Mouse (Mus musculus) forebrain, embryonic 12.5 days (tissue): ENCODE data around the gene Ropn1l. TPM values are rescaled to one million over a fixed set of nuclear protein-coding genes. Genes with fewer than 3 reads are reported as not detected.

Source experiments
- ATAC-seq: fragments of 200-750 bp; cut with Nextera tagmentation; 2 replicates; pipeline ENCODE4 v1.8.0; 2017; ENCODE audit warnings: moderate TSS enrichment; ENCODE audit not compliant: low FRiP score
- H3K27ac ChIP-seq: fragments of 300-500 bp; sonication (generic); 2 replicates; pipeline ENCODE4 v1.5.1; 2016; ENCODE audit warnings: mild to moderate bottlenecking
- H3K27me3 ChIP-seq: fragments of 300-500 bp; sonication (generic); 2 replicates; pipeline ENCODE4 v1.6.1; 2016; ENCODE audit warnings: mild to moderate bottlenecking
- H3K36me3 ChIP-seq: fragments of 300-500 bp; sonication (generic); replicated peaks from 2 replicates; pipeline ENCODE4 v1.6.1; 2016; ENCODE audit warnings: mild to moderate bottlenecking
- H3K4me1 ChIP-seq: fragments of 300-500 bp; sonication (generic); 2 replicates; pipeline ENCODE4 v1.6.1; 2016
- H3K4me2 ChIP-seq: fragments of 300-500 bp; sonication (generic); 2 replicates; pipeline ENCODE4 v1.6.1; 2016; ENCODE audit warnings: mild to moderate bottlenecking, moderate library complexity
- H3K4me3 ChIP-seq: fragments of 300-500 bp; sonication (generic); replicated peaks from 2 replicates; pipeline ENCODE4 v1.5.1; 2016; ENCODE audit warnings: mild to moderate bottlenecking
- H3K9ac ChIP-seq: fragments of 300-500 bp; sonication (generic); 2 replicates; pipeline ENCODE4 v1.6.1; 2016; ENCODE audit warnings: mild to moderate bottlenecking
- H3K9me3 ChIP-seq: fragments of 300-500 bp; sonication (generic); 2 replicates; pipeline ENCODE4 v1.6.1; 2016
- WGBS: fragments of 180-500 bp; shearing (Covaris S2); methylation state at CpG from one replicate; pipeline ENCODE4 v1.1.7; 2016; 5-methylcytosine and 5-hydroxymethylcytosine counted together
- polyA plus RNA-seq: library from polyadenylated mRNA; unstranded; fragments of >200 nt; fragmentation: Nextera tagmentation; extraction: Ambion mirVana; gene quantifications from 2 replicates; pipeline ENCODE4 v1.2.1, GENCODE M21; 2016

The Ropn1l gene
- polyA plus RNA-seq, 1 experiment from 2014 or later, result 2.3 TPM

- 81% methylated on average over 2 of the region's 2 CpGs for WGBS
- H3K36me3 ChIP-seq, result no peaks in the 10 kb centered on the region
- ATAC-seq, result no peak
- H3K4me1 ChIP-seq, result no peaks in the 10 kb centered on the region
- no peak overlapping the region for H3K4me2 ChIP-seq
- no peak overlapping the region for H3K27ac ChIP-seq
- no peak overlapping the region for H3K9ac ChIP-seq
- H3K27me3 ChIP-seq, result no peaks in the 10 kb centered on the region
- no peaks in the 10 kb centered on the region for H3K9me3 ChIP-seq
- no peak overlapping the region for H3K4me3 ChIP-seq
Measured at GRCm38 (mm10) chr15:31436811-31437210, 16.7 kb downstream of the Ropn1l start.

- H3K4me2 ChIP-seq, result no peak overlapping the region
- no peak overlapping the region for H3K4me3 ChIP-seq
- no peaks in the 10 kb centered on the region for H3K36me3 ChIP-seq
- 37% methylated on average over 1 of the region's 1 CpGs for WGBS
- H3K9me3 ChIP-seq, result no peaks in the 10 kb centered on the region
- no peak overlapping the region for H3K27ac ChIP-seq
- no peaks in the 10 kb centered on the region for H3K27me3 ChIP-seq
- no peak for ATAC-seq
- no peaks in the 10 kb centered on the region for H3K4me1 ChIP-seq
- no peak overlapping the region for H3K9ac ChIP-seq
Measured at GRCm38 (mm10) chr15:31436083-31436482, 17.5 kb downstream of the Ropn1l start.

GRCm38 (mm10) chr15:31433768-31434167 lies 19.8 kb downstream of the Ropn1l start:
- Histone ChIP-seq H3K36me3 (no peaks in the 10 kb centered on the region), H3K27me3 (no peaks in the 10 kb centered on the region), H3K9me3 (no peaks in the 10 kb centered on the region), H3K4me1 (peaks cover 5% of the 10 kb centered on the region), H3K27ac (no peak overlapping the region), H3K4me3 (no peak overlapping the region), H3K9ac (no peak overlapping the region), H3K4me2 (no peak overlapping the region)
- no peak for ATAC-seq
- 83% methylated on average over 7 of the region's 7 CpGs for WGBS

GRCm38 (mm10) chr15:31431847-31432246 lies 21.7 kb downstream of the Ropn1l start:
- WGBS, result 90% methylated on average over 8 of the region's 8 CpGs
- Histone ChIP-seq H3K9ac (no peak overlapping the region), H3K4me1 (peaks cover 5% of the 10 kb centered on the region), H3K9me3 (no peaks in the 10 kb centered on the region), H3K36me3 (no peaks in the 10 kb centered on the region), H3K4me3 (no peak overlapping the region), H3K27ac (no peak overlapping the region), H3K4me2 (no peak overlapping the region), H3K27me3 (no peaks in the 10 kb centered on the region)
- no peak for ATAC-seq

- no peak overlapping the region for H3K4me3 ChIP-seq
- H3K36me3 ChIP-seq, result no peaks in the 10 kb centered on the region
- no peak for ATAC-seq
- H3K4me2 ChIP-seq, result no peak overlapping the region
- no peaks in the 10 kb centered on the region for H3K27me3 ChIP-seq
- no peak overlapping the region for H3K9ac ChIP-seq
- no peaks in the 10 kb centered on the region for H3K9me3 ChIP-seq
- 66% methylated on average over 2 of the region's 2 CpGs for WGBS
- H3K4me1 ChIP-seq, result peaks cover 11% of the 10 kb centered on the region
- H3K27ac ChIP-seq, result no peak overlapping the region
Measured at GRCm38 (mm10) chr15:31430014-31430413, 23.5 kb downstream of the Ropn1l start.

- Histone ChIP-seq H3K4me2 (no peak overlapping the region), H3K9ac (no peak overlapping the region), H3K27ac (no peak overlapping the region), H3K9me3 (no peaks in the 10 kb centered on the region), H3K36me3 (no peaks in the 10 kb centered on the region), H3K4me1 (peaks cover 11% of the 10 kb centered on the region), H3K27me3 (no peaks in the 10 kb centered on the region), H3K4me3 (no peak overlapping the region)
- 63% methylated on average over 7 of the region's 7 CpGs for WGBS
- no peak for ATAC-seq
Measured at GRCm38 (mm10) chr15:31429429-31429828, 24.1 kb downstream of the Ropn1l start.

- ATAC-seq, result no peak
- no peak overlapping the region for H3K4me3 ChIP-seq
- WGBS, result 85% methylated on average over 12 of the region's 12 CpGs
- peaks cover 11% of the 10 kb centered on the region for H3K4me1 ChIP-seq
- H3K9ac ChIP-seq, result no peak overlapping the region
- no peaks in the 10 kb centered on the region for H3K36me3 ChIP-seq
- no peak overlapping the region for H3K4me2 ChIP-seq
- no peaks in the 10 kb centered on the region for H3K9me3 ChIP-seq
- H3K27ac ChIP-seq, result no peak overlapping the region
- H3K27me3 ChIP-seq, result no peaks in the 10 kb centered on the region
Measured at GRCm38 (mm10) chr15:31428571-31428970, 25.0 kb downstream of the Ropn1l start.

GRCm38 (mm10) chr15:31427390-31427789 lies 26.1 kb downstream of the Ropn1l start:
- Histone ChIP-seq H3K27ac (no peak overlapping the region), H3K4me2 (no peak overlapping the region), H3K27me3 (no peaks in the 10 kb centered on the region), H3K9ac (no peak overlapping the region), H3K4me1 (peaks cover 11% of the 10 kb centered on the region), H3K4me3 (no peak overlapping the region), H3K9me3 (no peaks in the 10 kb centered on the region), H3K36me3 (no peaks in the 10 kb centered on the region)
- WGBS, result 64% methylated on average over 3 of the region's 3 CpGs
- no peak for ATAC-seq

GRCm38 (mm10) chr15:31426066-31426706 lies 27.4 kb downstream of the Ropn1l start:
- H3K4me2 ChIP-seq, result no peak overlapping the region
- H3K4me1 ChIP-seq, result peaks cover 11% of the 10 kb centered on the region
- no peak overlapping the region for H3K9ac ChIP-seq
- no peaks in the 10 kb centered on the region for H3K27me3 ChIP-seq
- 56% methylated on average over 8 of the region's 8 CpGs for WGBS
- no peaks in the 10 kb centered on the region for H3K9me3 ChIP-seq
- no peak overlapping the region for H3K4me3 ChIP-seq
- no peaks in the 10 kb centered on the region for H3K36me3 ChIP-seq
- ATAC-seq, result peak; percentile 36; the same call in 1 of the 2 replicates
- H3K27ac ChIP-seq, result no peak overlapping the region

GRCm38 (mm10) chr15:31422649-31423369 lies 30.7 kb downstream of the Ropn1l start:
- H3K36me3 ChIP-seq, result no peaks in the 10 kb centered on the region
- no peaks in the 10 kb centered on the region for H3K9me3 ChIP-seq
- H3K27me3 ChIP-seq, result no peaks in the 10 kb centered on the region
- H3K9ac ChIP-seq, result no peak overlapping the region
- H3K4me3 ChIP-seq, result no peak overlapping the region
- H3K4me1 ChIP-seq, result peaks cover 6% of the 10 kb centered on the region; the same call in 1 of the 2 replicates
- 71% methylated on average over 7 of the region's 7 CpGs for WGBS
- H3K4me2 ChIP-seq, result no peak overlapping the region
- ATAC-seq, result no peak
- no peak overlapping the region for H3K27ac ChIP-seq

GRCm38 (mm10) chr15:31419037-31419436 lies 34.5 kb downstream of the Ropn1l start:
- H3K4me1 ChIP-seq, result no peaks in the 10 kb centered on the region
- H3K36me3 ChIP-seq, result no peaks in the 10 kb centered on the region
- H3K4me2 ChIP-seq, result no peak overlapping the region
- H3K27me3 ChIP-seq, result no peaks in the 10 kb centered on the region
- WGBS, result 44% methylated on average over 9 of the region's 9 CpGs
- no peak for ATAC-seq
- H3K9ac ChIP-seq, result no peak overlapping the region
- H3K4me3 ChIP-seq, result no peak overlapping the region
- H3K27ac ChIP-seq, result no peak overlapping the region
- no peaks in the 10 kb centered on the region for H3K9me3 ChIP-seq

GRCm38 (mm10) chr15:31418686-31419024 lies 34.9 kb downstream of the Ropn1l start:
- 31% methylated on average over 7 of the region's 7 CpGs for WGBS
- Histone ChIP-seq H3K4me1 (no peaks in the 10 kb centered on the region), H3K9ac (no peak overlapping the region), H3K36me3 (no peaks in the 10 kb centered on the region), H3K4me2 (no peak overlapping the region), H3K9me3 (no peaks in the 10 kb centered on the region), H3K27me3 (no peaks in the 10 kb centered on the region), H3K27ac (no peak overlapping the region), H3K4me3 (no peak overlapping the region)
- no peak for ATAC-seq
